Mouse (Mus musculus) ovary, adult 18-20 months (tissue): Measurements from ENCODE around the gene Npcd.

Experiments used
- DNase-seq: peaks from one replicate; pipeline ENCODE4 v3.0.0; 2022; ENCODE audit warnings: low spot score, mixed read lengths

Gene Npcd

GRCm38 (mm10) chr15:79834130-79834880 is at the start of gene Npcd, which contains the start of gene Cbx6:
Npcd (minus strand) TSS chr15:79834237.
Cbx6 (minus strand) TSS chr15:79834688.
- DNase-seq = peak; percentile 95

DNA sequence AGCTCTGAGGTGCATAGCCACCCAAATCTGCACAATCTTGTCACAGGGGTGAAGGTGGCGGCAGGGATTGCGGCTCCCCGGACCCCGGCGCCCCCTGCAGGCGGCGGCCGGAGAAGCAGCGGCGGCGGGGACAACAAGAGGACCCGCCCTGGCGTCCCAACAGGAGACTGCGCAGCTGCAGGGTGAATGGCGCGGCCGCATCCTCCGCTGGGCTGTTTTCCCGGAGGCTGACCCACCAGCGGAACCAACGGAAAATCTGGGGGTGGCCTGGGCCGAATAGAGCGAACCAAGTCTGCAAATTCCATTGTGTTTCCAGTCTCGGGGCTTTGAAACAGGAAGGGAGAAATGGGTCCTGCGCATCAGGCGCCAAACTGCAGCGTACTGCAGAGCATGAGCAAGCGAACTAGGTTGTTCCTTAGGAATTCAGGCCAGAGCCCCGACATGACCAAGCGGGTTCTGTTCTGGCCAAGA is 49.4 kb upstream of the Npcd start:
- peak; percentile 82 for DNase-seq

DNA sequence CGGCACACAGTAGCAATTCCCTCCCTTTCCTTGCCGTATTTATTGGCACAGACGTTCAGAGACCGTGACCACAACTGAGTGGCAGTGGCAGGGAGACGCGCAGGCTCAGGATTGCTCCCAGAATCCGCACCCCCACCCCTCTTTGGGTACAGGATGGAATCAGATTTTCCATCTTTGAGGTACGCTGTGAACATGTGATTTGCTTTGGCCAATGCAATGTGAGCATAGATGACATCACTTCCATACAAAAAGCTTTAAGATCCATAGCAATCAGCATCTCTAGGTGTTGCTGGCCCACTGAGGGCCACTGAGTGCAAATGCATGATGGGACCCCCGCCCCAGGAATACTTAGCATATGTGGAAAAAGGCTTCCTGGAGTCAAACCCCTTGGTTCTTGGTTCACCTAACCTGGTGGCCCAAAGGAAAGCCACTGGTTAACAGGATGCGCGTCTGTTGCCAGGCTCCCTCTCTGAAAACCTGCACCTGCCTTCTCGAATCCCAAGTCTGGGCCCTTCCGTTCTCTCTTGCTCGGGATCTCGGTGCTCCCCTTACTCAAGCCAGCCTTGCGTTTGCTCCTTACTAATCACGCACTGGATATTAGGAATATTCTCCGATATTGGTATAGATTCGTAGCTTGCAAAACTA is 48.7 kb upstream of the Npcd start:
- DNase-seq = no peak

- DNase-seq = no peak
These were observed 46.4 kb upstream of the Npcd start for GRCm38 (mm10) chr15:79880477-79880876.

DNA sequence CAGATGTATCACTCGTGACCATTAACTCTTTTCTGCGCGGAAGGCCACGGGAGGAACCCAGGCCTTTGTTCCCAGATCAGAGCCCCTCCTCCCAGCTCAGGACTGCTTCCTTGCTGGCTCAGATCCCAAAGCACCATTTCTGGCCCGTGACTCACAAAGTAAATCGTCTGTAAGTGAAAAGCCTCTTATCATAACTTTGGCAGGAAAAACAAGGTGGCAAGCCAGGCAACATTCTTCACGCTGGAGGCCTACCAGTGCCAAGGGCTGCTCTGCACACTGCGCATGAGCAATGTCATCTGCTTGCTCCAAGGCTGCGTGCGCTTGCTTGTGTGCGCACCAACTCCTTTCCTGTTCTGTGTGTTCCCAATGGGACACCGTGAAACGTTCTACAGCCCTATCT is 45.3 kb upstream of the Npcd start:
- peak; percentile 89 for DNase-seq

- no peak for DNase-seq
These were observed 44.7 kb upstream of the Npcd start for GRCm38 (mm10) chr15:79878725-79879136.

GRCm38 (mm10) chr15:79875261-79875995 is 41.4 kb upstream of the Npcd start:
- no peak for DNase-seq

GRCm38 (mm10) chr15:79873995-79874394 is 40.0 kb upstream of the Npcd start:
- DNase-seq = no peak

DNA sequence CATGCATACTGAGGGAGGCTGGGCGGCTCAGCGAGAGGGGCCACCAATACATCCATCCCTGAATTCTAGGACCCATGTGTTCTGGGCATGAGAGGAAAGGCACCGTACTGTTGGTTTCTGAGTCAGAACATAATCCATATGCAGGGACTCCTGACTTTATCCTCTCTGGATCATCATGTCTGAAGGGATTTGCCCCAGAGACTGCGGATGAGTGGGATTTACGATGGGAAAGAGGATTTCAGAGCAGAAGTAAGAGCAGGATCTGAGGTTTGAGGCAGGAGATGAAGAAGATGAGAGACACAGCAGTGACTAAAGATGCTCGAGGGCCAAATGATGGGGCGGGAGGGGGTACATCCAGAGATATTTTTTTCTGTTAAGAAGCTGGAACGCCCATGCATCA is 39.5 kb upstream of the Npcd start:
- DNase-seq = no peak

DNA sequence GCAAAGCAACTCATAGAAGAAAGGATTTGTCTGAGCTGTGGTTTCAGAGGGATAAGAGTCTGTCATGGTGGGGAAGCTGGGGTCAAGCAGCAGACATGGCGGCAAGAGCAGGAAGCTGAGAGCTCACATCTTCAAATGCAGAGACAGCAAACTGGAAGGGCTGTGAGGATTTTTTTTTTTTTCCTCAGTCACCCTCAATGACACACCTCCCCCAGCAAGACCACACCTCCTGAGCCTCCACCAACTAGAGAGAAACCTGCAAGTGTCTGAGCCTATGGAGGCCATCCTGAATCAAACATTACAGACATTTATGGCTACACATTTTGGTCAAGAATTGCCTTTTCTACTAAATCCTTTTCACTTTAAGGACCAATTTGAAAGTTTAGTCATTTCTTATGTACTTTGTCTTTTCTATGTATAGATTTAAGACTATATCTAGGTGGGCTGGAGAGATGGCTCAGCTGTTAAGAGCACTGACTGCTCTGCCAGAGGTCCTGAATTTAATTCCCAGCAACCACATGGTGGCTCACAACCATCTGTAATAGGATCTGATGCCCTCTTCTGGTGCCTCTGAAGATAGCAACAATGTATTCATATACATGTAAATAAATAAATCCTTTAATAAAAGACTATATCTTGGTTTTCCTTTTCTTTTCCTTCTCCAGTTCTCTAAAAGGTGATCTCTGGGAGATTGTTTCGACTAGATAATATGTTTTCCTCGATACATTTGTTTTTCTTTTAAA is 33.4 kb upstream of the Npcd start:
- DNase-seq = no peak

- DNase-seq = no peak
These were observed 25.8 kb upstream of the Npcd start for GRCm38 (mm10) chr15:79859821-79860220.

DNA sequence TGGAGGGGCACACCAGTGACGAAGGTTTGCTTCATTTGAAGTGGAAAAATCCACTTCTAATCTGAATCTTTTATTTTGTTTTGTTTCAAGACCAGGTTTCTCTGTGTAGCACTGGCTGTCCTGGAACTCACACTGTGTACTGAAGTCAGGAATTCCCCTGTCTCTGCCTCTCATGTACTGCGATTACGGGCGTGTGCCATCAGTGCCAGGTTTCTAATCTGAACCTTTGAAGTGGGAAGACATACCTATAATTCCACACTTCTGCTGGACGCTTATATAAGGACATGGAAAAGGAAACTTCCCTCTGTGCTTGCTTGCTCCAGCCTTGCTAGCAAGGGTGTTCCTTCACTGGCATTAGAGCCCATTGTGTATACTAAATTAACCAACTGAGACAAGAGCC is 24.9 kb upstream of the Npcd start:
- DNase-seq = no peak

DNA sequence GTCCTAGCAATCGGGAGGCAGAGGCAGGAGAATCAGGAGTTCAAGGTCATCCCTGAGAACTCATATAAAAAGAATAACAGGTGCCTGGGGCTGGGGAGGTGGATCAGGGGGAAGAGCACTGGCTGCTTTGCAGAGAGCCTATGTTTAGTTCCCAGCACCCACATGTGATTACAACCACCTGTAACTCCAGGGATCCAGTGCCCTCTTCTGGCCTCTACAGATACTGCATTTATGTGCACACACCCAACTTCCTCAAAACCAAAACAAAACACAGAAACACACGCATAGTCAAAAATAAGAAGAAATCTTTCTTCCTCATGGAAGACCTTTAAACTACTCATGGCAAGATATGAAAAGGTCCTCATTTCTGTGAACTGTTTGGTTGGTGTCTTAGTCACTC is 16.1 kb upstream of the Npcd start:
- no peak for DNase-seq

DNA sequence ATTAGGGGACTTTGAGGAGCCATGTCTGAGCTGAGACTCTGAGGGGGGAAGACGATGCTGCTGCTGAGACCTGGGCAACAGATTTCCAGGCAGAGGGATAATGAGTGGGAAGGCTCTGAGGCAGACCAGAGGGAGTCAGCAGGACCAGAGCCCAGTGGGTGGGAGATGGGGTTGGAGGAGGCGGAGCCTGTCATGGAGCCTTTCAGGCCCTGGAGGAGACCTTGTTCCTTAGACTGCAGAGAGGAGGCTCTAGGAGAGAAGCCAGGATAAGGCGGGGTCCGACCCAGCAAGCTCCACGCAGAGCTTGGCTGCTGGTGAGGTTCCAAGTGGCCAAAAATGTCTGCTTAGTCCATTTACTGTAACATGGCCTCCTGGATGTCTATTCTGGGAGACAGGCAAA is 13.1 kb upstream of the Npcd start:
- DNase-seq = no peak

GRCm38 (mm10) chr15:79845986-79846385 is 11.9 kb upstream of the Npcd start:
- DNase-seq = no peak

DNA sequence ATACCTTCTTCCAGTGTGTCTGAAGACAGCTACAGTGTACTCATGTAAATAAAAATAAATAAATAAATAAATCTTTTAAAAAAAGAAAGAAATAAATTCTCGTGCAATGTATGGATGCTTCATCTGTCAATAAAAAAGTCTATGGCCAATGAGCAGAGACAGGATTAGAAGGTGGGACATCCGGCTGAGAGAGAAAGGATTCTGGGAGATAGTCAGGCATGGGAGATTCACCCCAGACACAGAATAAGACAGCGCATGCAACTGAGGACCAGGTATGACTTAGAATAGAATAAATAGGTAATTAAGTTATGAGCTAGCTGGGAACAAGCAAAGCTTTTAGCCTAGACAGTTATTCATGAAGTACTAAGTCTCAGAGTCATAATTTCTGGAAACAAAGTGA is 8.9 kb upstream of the Npcd start:
- no peak for DNase-seq

DNA sequence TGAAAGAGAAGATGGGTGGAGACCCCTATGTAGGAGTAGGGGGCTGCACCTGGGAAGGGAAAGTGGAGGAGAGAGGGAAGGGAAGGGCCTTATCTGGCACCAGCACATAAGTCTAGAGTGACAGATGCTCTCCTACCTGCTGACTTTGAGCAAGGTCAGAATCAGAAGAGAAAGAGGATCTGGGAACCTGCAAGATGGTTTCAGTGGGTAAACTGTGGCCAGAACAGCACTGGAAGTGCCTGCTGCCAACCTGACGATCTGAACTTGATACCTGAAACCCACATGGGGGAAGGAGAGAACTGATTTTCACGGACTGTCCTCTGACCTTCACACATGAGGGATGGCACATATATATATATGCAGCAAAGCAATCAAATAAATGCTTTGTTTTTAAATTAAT is 6.2 kb upstream of the Npcd start:
- no peak for DNase-seq

- DNase-seq = no peak
These were observed 834 bp upstream of the Npcd start for GRCm38 (mm10) chr15:79834881-79835260.

GRCm38 (mm10) chr15:79833251-79834050 is 586 bp downstream of the Npcd start:
- DNase-seq = no peak

DNA sequence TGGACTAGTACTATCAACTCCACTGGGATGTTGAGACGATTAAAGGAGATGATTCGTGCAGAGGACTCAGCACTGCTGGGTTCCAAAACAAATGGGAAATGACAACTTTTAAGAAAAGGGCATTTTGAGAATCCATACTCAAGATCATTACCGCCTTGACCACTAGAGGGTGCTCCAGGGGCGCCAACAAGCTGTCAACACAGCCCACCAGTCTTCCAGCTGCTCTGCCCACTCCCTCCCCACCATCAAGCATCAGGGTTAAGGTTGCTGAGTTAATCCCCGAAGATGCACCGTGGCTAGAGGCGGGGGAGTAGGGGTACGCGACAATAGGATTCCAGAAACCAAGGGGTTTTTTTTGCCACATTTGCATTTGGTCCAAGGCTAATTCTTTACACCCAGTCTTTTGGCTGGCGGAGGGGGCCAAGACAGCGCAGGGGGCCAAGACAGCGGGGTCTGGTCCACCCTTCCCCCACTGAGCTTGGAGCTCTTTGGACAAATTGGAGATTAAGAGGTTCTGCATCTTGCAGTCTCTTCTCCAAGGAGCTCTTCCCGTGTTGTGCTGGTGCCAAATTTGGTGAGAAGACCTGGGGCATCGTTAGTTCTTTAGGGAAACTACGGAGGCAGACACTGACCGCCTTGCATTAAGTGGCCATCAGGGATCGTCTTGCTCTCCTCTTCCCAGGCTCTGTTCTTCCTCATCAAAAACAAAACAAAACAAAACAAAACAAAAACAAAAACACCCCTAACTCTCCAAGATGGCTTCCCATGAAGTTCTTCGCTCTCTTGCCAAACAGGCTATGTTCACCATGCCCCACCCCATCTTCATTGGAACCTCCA is 1.8 kb downstream of the Npcd start:
- no peak for DNase-seq
